Mouse (Mus musculus) v-Abl transformed pro-B cells (cell line): ENCODE results near the gene Eps8.

Experiments
- in situ Hi-C, 2 experiments: fragments of 400-800 bp; cut with MboI; formaldehyde crosslinking; loops; one replicate each; pipeline ENCODE4 v1.15.1; 2025; ENCODE audit not compliant: unreplicated experiment in 2 of 2

Gene Eps8

GRCm38 (mm10) chr6:137629603-137630231, 25.0 kb downstream of the Eps8 start:
- in situ Hi-C loops = no loop called here

- in situ Hi-C loops = no loop called here
Observed at GRCm38 (mm10) chr6:137628715-137629114, 26.0 kb downstream of the Eps8 start.

- in situ Hi-C loops = no loop called here
Observed at GRCm38 (mm10) chr6:137621021-137621420, 33.7 kb downstream of the Eps8 start.

GRCm38 (mm10) chr6:137613903-137614302, 40.8 kb downstream of the Eps8 start:
- in situ Hi-C loops = no loop called here

- in situ Hi-C loops = no loop called here
Observed at GRCm38 (mm10) chr6:137612071-137612547, 42.6 kb downstream of the Eps8 start.

- in situ Hi-C loops = no loop called here
Observed at GRCm38 (mm10) chr6:137608160-137608930, 46.3 kb downstream of the Eps8 start.

GRCm38 (mm10) chr6:137606541-137606940, 48.1 kb downstream of the Eps8 start:
- in situ Hi-C loops = no loop called here

GRCm38 (mm10) chr6:137604417-137605248, 50.0 kb downstream of the Eps8 start:
- in situ Hi-C loops = no loop called here

- in situ Hi-C loops = no loop called here
Observed at GRCm38 (mm10) chr6:137598306-137598705, 56.4 kb downstream of the Eps8 start.

- in situ Hi-C loops = no loop called here
Observed at GRCm38 (mm10) chr6:137597442-137598058, 57.1 kb downstream of the Eps8 start.

GRCm38 (mm10) chr6:137592582-137592981, 62.1 kb downstream of the Eps8 start:
- in situ Hi-C loops = no loop called here

GRCm38 (mm10) chr6:137589245-137589618, 65.4 kb downstream of the Eps8 start:
- in situ Hi-C loops = no loop called here

GRCm38 (mm10) chr6:137588481-137589244, 66.0 kb downstream of the Eps8 start:
- in situ Hi-C loops = no loop called here

GRCm38 (mm10) chr6:137587866-137588265, 66.8 kb downstream of the Eps8 start:
- in situ Hi-C loops = no loop called here

GRCm38 (mm10) chr6:137585229-137585628, 69.4 kb downstream of the Eps8 start:
- in situ Hi-C loops = no loop called here

GRCm38 (mm10) chr6:137583056-137583455, 71.6 kb downstream of the Eps8 start:
- in situ Hi-C loops = no loop called here

GRCm38 (mm10) chr6:137582207-137582889, 72.3 kb downstream of the Eps8 start:
- in situ Hi-C loops = no loop called here

GRCm38 (mm10) chr6:137581331-137582010, 73.2 kb downstream of the Eps8 start:
- in situ Hi-C loops = no loop called here

GRCm38 (mm10) chr6:137580503-137580902, 74.2 kb downstream of the Eps8 start:
- in situ Hi-C loops = no loop called here
